In genomic region chr6:114257762-114258361, GRCm38 (mm10) we compare ENCODE assay signal across 22 mouse cellular contexts. TPM values are rescaled to one million over a fixed set of nuclear protein-coding genes. Genes with fewer than 3 reads are reported as not detected.
DNase-seq lines count a peak whose midpoint lies in the region; ATAC-seq lines count a peak whose summit lies in the region.
"Had no signal": no experiment of that assay in that cellular context is flagged by ENCODE, and none has a peak within 500 bp of the region (broad histone marks: within the 10 kb centered on the region; RNA-seq: fewer than 3 reads in every experiment).

No protein-coding gene starts in this region.

- DNase-seq in hindbrain, embryonic 11.5 days (ENCODE audit: low spot score), result no peak
- DNase-seq in hindbrain, embryonic 10.5 days (ENCODE audit: low spot score), result no peak
- DNase-seq in forebrain, embryonic 14.5 days (ENCODE audit: low spot score), result peak; percentile 68
- DNase-seq in hindbrain, embryonic 14.5 days (ENCODE audit: low spot score), result no peak
- peak; percentile 74 for DNase-seq in midbrain, embryonic 14.5 days
- no peak for DNase-seq in embryo, embryonic 11 days
- DNase-seq in lung, postnatal 36 days, result no peak
- no peak for DNase-seq in layer of hippocampus, adult 9-11 months
- DNase-seq: adrenal gland, postnatal 14 days; cerebellum, adult 11-12 months; cerebellum, postnatal 14 days; heart, postnatal 14 days; kidney, adult 9 months; kidney, postnatal 36 days; retina, postnatal 1 day had no signal

- H3K9ac ChIP-seq in hindbrain, embryonic 11.5 days (ENCODE audit: low read depth, low read length), result no peak overlapping the region
- no peak overlapping the region for H3K9ac ChIP-seq in forebrain, embryonic 14.5 days (ENCODE audit: low read length)
- no peak overlapping the region for H3K9ac ChIP-seq in hindbrain, embryonic 14.5 days
- 0 out of 2 replicates have a peak overlapping the region, but pooled peaks have one; percentile 9 for H3K9ac ChIP-seq in midbrain, embryonic 14.5 days (replicated peaks; ENCODE audit: low read length)
- H3K9ac ChIP-seq: liver, embryonic 14.5 days had no signal

- no peaks in the 10 kb centered on the region for H3K27me3 ChIP-seq in hindbrain, embryonic 11.5 days (ENCODE audit: control insufficient read depth, insufficient read depth, low read length)
- H3K27me3 ChIP-seq in hindbrain, embryonic 10.5 days (ENCODE audit: insufficient read depth, poor library complexity, severe bottlenecking), result no peaks in the 10 kb centered on the region; the same call in none of the 2 replicates
- no peaks in the 10 kb centered on the region for H3K27me3 ChIP-seq in forebrain, embryonic 14.5 days (replicated peaks; ENCODE audit: control insufficient read depth, insufficient read depth, low read length)
- H3K27me3 ChIP-seq in hindbrain, embryonic 14.5 days (ENCODE audit: control insufficient read depth, insufficient read depth, low read length), result no peaks in the 10 kb centered on the region
- no peaks in the 10 kb centered on the region for H3K27me3 ChIP-seq in midbrain, embryonic 14.5 days (ENCODE audit: control insufficient read depth, insufficient read depth, low read length)

- no peak for ATAC-seq in hindbrain, embryonic 11.5 days (ENCODE audit: low FRiP score)
- peak; percentile 45; the same call in 1 of the 2 replicates for ATAC-seq in forebrain, embryonic 14.5 days
- ATAC-seq in hindbrain, embryonic 14.5 days (ENCODE audit: low FRiP score), result peak; percentile 45; the same call in 1 of the 2 replicates
- no peak for ATAC-seq in midbrain, embryonic 14.5 days (ENCODE audit: low FRiP score, low TSS enrichment)
- ATAC-seq: activated CD4-positive, CD25-positive, alpha-beta regulatory T cell, adult 4 months; lung, postnatal 0 days had no signal

- H3K4me1 ChIP-seq in hindbrain, embryonic 11.5 days (replicated peaks; ENCODE audit: control insufficient read depth, insufficient read depth, low read length), result peaks cover 8% of the 10 kb centered on the region; the same call in 1 of the 2 replicates
- peaks cover 22% of the 10 kb centered on the region for H3K4me1 ChIP-seq in hindbrain, embryonic 10.5 days (replicated peaks)
- H3K4me1 ChIP-seq in forebrain, embryonic 14.5 days (ENCODE audit: control insufficient read depth, insufficient read depth, low read length), result peaks cover 11% of the 10 kb centered on the region
- peaks cover 32% of the 10 kb centered on the region for H3K4me1 ChIP-seq in hindbrain, embryonic 14.5 days (replicated peaks; ENCODE audit: control insufficient read depth, insufficient read depth, low read length)
- H3K4me1 ChIP-seq in midbrain, embryonic 14.5 days (ENCODE audit: control insufficient read depth, insufficient read depth, low read length), result peaks cover 30% of the 10 kb centered on the region

- H3K4me2 ChIP-seq in hindbrain, embryonic 11.5 days (replicated peaks; ENCODE audit: low read depth, low read length), result no peak overlapping the region
- H3K4me2 ChIP-seq in forebrain, embryonic 14.5 days (ENCODE audit: low read length), result no peak overlapping the region
- H3K4me2 ChIP-seq in hindbrain, embryonic 14.5 days (replicated peaks), result no peak overlapping the region
- no peak overlapping the region for H3K4me2 ChIP-seq in midbrain, embryonic 14.5 days (ENCODE audit: low read length)
- H3K4me2 ChIP-seq: heart, embryonic 11.5 days had no signal

- no peaks in the 10 kb centered on the region for H3K9me3 ChIP-seq in hindbrain, embryonic 11.5 days (ENCODE audit: control insufficient read depth, low read length)
- H3K9me3 ChIP-seq in hindbrain, embryonic 10.5 days, result no peaks in the 10 kb centered on the region
- no peaks in the 10 kb centered on the region for H3K9me3 ChIP-seq in forebrain, embryonic 14.5 days (replicated peaks; ENCODE audit: control insufficient read depth, low read length)
- H3K9me3 ChIP-seq in hindbrain, embryonic 14.5 days (ENCODE audit: control insufficient read depth, low read length), result no peaks in the 10 kb centered on the region
- no peaks in the 10 kb centered on the region for H3K9me3 ChIP-seq in midbrain, embryonic 14.5 days (ENCODE audit: control insufficient read depth, low read length)

- H3K36me3 ChIP-seq in hindbrain, embryonic 11.5 days (ENCODE audit: control insufficient read depth, insufficient read depth, low read length), result no peaks in the 10 kb centered on the region
- H3K36me3 ChIP-seq in hindbrain, embryonic 10.5 days, result no peaks in the 10 kb centered on the region
- H3K36me3 ChIP-seq in forebrain, embryonic 14.5 days (ENCODE audit: control insufficient read depth, insufficient read depth, low read length), result no peaks in the 10 kb centered on the region
- H3K36me3 ChIP-seq in hindbrain, embryonic 14.5 days (replicated peaks; ENCODE audit: control insufficient read depth, insufficient read depth), result no peaks in the 10 kb centered on the region
- no peaks in the 10 kb centered on the region for H3K36me3 ChIP-seq in midbrain, embryonic 14.5 days (ENCODE audit: control insufficient read depth, insufficient read depth, low read length)
- H3K36me3 ChIP-seq: G1E had no signal

- 68% methylated on average over 1 of the region's 1 CpGs for WGBS in hindbrain, embryonic 11.5 days
- 89% methylated on average over 1 of the region's 1 CpGs for whole genome bisulfite sequencing in hindbrain, embryonic 10.5 days
- 81% methylated on average over 1 of the region's 1 CpGs for WGBS in forebrain, embryonic 14.5 days
- WGBS in hindbrain, embryonic 14.5 days, result 95% methylated on average over 1 of the region's 1 CpGs
- WGBS in midbrain, embryonic 14.5 days, result 80% methylated on average over 1 of the region's 1 CpGs

- no peak overlapping the region for H3K4me3 ChIP-seq in hindbrain, embryonic 11.5 days (ENCODE audit: low read depth, low read length)
- H3K4me3 ChIP-seq in hindbrain, embryonic 10.5 days, result no peak overlapping the region
- no peak overlapping the region for H3K4me3 ChIP-seq in forebrain, embryonic 14.5 days (ENCODE audit: low read depth, low read length)
- no peak overlapping the region for H3K4me3 ChIP-seq in hindbrain, embryonic 14.5 days (replicated peaks; ENCODE audit: low read length)
- H3K4me3 ChIP-seq in midbrain, embryonic 14.5 days (replicated peaks; ENCODE audit: low read depth, low read length), result no peak overlapping the region
- H3K4me3 ChIP-seq: left cerebral cortex, adult 2 months had no signal

- H3K27ac ChIP-seq in hindbrain, embryonic 11.5 days (ENCODE audit: low read depth, low read length), result peak overlapping the region; percentile 13; the same call in 1 of the 2 replicates
- H3K27ac ChIP-seq in hindbrain, embryonic 10.5 days, result no peak overlapping the region
- H3K27ac ChIP-seq in forebrain, embryonic 14.5 days (ENCODE audit: low read depth, low read length), result peak overlapping the region; percentile 45; the same call in 1 of the 2 replicates
- peak overlapping the region; percentile 74 for H3K27ac ChIP-seq in hindbrain, embryonic 14.5 days
- peak overlapping the region; percentile 75 for H3K27ac ChIP-seq in midbrain, embryonic 14.5 days (replicated peaks; ENCODE audit: low read depth, low read length)
- H3K27ac ChIP-seq: left cerebral cortex, adult 2 months; liver, embryonic 14.5 days had no signal

RNA-seq across cellular contexts. Expression of gene Slc6a1, which starts 24.6 kb away (rescaled TPM):
- polyA plus RNA-seq in hindbrain, embryonic 11.5 days (2014; fragmentation: Nextera tagmentation; extraction: Ambion mirVana), result 17.3 and 23.1 TPM in 2 replicates
- polyA plus RNA-seq in hindbrain, embryonic 10.5 days (2016; fragmentation: Nextera tagmentation; extraction: Ambion mirVana), result 3.7 and 15.2 TPM in 2 replicates
- polyA plus RNA-seq in forebrain, embryonic 14.5 days (2014; fragmentation: Nextera tagmentation; extraction: Ambion mirVana), result 74.0 and 95.1 TPM in 2 replicates
- 135 and 154 TPM in 2 replicates for polyA plus RNA-seq in hindbrain, embryonic 14.5 days (2014; fragmentation: Nextera tagmentation; extraction: Ambion mirVana)
- 116 and 125 TPM in 2 replicates for polyA plus RNA-seq in midbrain, embryonic 14.5 days (2014; fragmentation: Nextera tagmentation; extraction: Ambion mirVana)
- polyA plus RNA-seq: G1E; intestine, embryonic 14.5 days; lung, postnatal 0 days had no signal

Comparison
In these comparisons a context has a peak if more than half of its experiments do, and no peak if none do; other contexts are left out.
1. ATAC-seq: peak in forebrain, embryonic 14.5 days (single experiment) and hindbrain, embryonic 14.5 days (single experiment); none in hindbrain, embryonic 11.5 days (single experiment) and midbrain, embryonic 14.5 days (single experiment).
2. DNase-seq: peak in forebrain, embryonic 14.5 days (single experiment) and midbrain, embryonic 14.5 days (single experiment); none in hindbrain, embryonic 11.5 days (single experiment), hindbrain, embryonic 10.5 days (single experiment), hindbrain, embryonic 14.5 days (single experiment), embryo, embryonic 11 days (single experiment), lung, postnatal 36 days (single experiment) and layer of hippocampus, adult 9-11 months (single experiment).